In genomic region chr9:53838816-53839215, GRCm38 (mm10) we compare ENCODE assay signal across 30 mouse cellular contexts. TPM values are rescaled to one million over a fixed set of nuclear protein-coding genes. Genes with fewer than 3 reads are reported as not detected.
"Had no signal": no experiment of that assay in that cellular context is flagged by ENCODE, and none has a peak within 500 bp of the region (broad histone marks: within the 10 kb centered on the region; RNA-seq: fewer than 3 reads in every experiment).

No protein-coding gene starts in this region.

- H3K4me1 ChIP-seq: embryonic facial prominence, embryonic 10.5 days; embryonic facial prominence, embryonic 12.5 days; embryonic facial prominence, embryonic 13.5 days; embryonic facial prominence, embryonic 15.5 days; forebrain, embryonic 10.5 days; forebrain, embryonic 12.5 days; forebrain, embryonic 13.5 days; forebrain, embryonic 15.5 days had no signal

- H3K36me3 ChIP-seq: embryonic facial prominence, embryonic 10.5 days; embryonic facial prominence, embryonic 12.5 days; embryonic facial prominence, embryonic 13.5 days; embryonic facial prominence, embryonic 15.5 days; forebrain, embryonic 10.5 days; forebrain, embryonic 12.5 days; forebrain, embryonic 15.5 days had no signal

- H3K4me2 ChIP-seq: embryonic facial prominence, embryonic 12.5 days; embryonic facial prominence, embryonic 13.5 days; embryonic facial prominence, embryonic 15.5 days; forebrain, embryonic 12.5 days; forebrain, embryonic 13.5 days; forebrain, embryonic 15.5 days had no signal

- H3K9ac ChIP-seq: embryonic facial prominence, embryonic 12.5 days; embryonic facial prominence, embryonic 13.5 days; embryonic facial prominence, embryonic 15.5 days; forebrain, embryonic 12.5 days; forebrain, embryonic 13.5 days; forebrain, embryonic 15.5 days; forebrain, postnatal 0 days had no signal

- H3K27ac ChIP-seq: embryonic facial prominence, embryonic 10.5 days; embryonic facial prominence, embryonic 12.5 days; embryonic facial prominence, embryonic 13.5 days; embryonic facial prominence, embryonic 15.5 days; forebrain, embryonic 10.5 days; forebrain, embryonic 12.5 days; forebrain, embryonic 13.5 days; forebrain, embryonic 15.5 days; gastrocnemius, adult 2 months; heart, adult 2 months had no signal

- ATAC-seq: forebrain, embryonic 13.5 days; forebrain, embryonic 14.5 days; forebrain, embryonic 15.5 days; forebrain, embryonic 16.5 days; forebrain, postnatal 0 days had no signal

- H3K4me3 ChIP-seq: embryonic facial prominence, embryonic 10.5 days; embryonic facial prominence, embryonic 12.5 days; embryonic facial prominence, embryonic 13.5 days; embryonic facial prominence, embryonic 15.5 days; erythroblast, embryonic 14.5 days; forebrain, embryonic 10.5 days; forebrain, embryonic 12.5 days; forebrain, embryonic 13.5 days; forebrain, embryonic 15.5 days; gastrocnemius, adult 2 months; heart, adult 2 months had no signal

- DNase-seq: cerebellum, adult 8-10 months; cerebellum, adult 9-10 months; cerebellum, adult 9-11 months; cerebellum, postnatal 10 days; cerebellum, postnatal 14 days; cerebellum, postnatal 25 days; cerebellum, postnatal 36 days; embryo, embryonic 11 days; forebrain, postnatal 0 days; gastrocnemius, adult 2 months; gastrocnemius, postnatal 10 days; gastrocnemius, postnatal 14 days; gastrocnemius, postnatal 25 days; gastrocnemius, postnatal 36 days; heart, adult 18-20 months; heart, adult 2 months had no signal

- H3K27me3 ChIP-seq: embryonic facial prominence, embryonic 12.5 days; embryonic facial prominence, embryonic 13.5 days; embryonic facial prominence, embryonic 15.5 days; forebrain, embryonic 12.5 days; forebrain, embryonic 13.5 days; forebrain, embryonic 15.5 days had no signal

- H3K9me3 ChIP-seq: embryonic facial prominence, embryonic 10.5 days; embryonic facial prominence, embryonic 12.5 days; embryonic facial prominence, embryonic 13.5 days; embryonic facial prominence, embryonic 15.5 days; forebrain, embryonic 10.5 days; forebrain, embryonic 12.5 days; forebrain, embryonic 13.5 days; forebrain, embryonic 15.5 days had no signal

RNA-seq across cellular contexts. Expression of gene Sln, which starts 11.1 kb away (rescaled TPM):
- total RNA-seq: common myeloid progenitor, adult 5-6 weeks; forebrain, postnatal 0 days; granulocyte monocyte progenitor cell, adult 5-6 weeks had no signal
- polyA plus RNA-seq: erythroblast, embryonic 14.5 days; forebrain, embryonic 10.5 days; forebrain, embryonic 11.5 days had no signal
